Mouse (Mus musculus): Measurements from ENCODE around the gene Cacna2d2.

Gene Cacna2d2

GRCm38 (mm10) chr9:107540420-107540819 lies 141.0 kb downstream of the Cacna2d2 start:
- DNase-seq (ENCODE audit: low spot score in 2 of 2): no peak

GRCm38 (mm10) chr9:107541005-107541404 lies 141.6 kb downstream of the Cacna2d2 start:
- DNase-seq (ENCODE audit: low spot score in 2 of 2): no peak

- DNase-seq (ENCODE audit: low spot score in 2 of 2): peak; percentile 92
Observed at GRCm38 (mm10) chr9:107541474-107542351, 142.3 kb downstream of the Cacna2d2 start, which contains the start of the genes Cyb561d2 and Nprl2. TSS of gene Cyb561d2 (minus strand) at chr9:107542193. TSS of gene Nprl2 (plus strand) at chr9:107542226.

- no peak for DNase-seq (ENCODE audit: low spot score in 2 of 2)
Observed at GRCm38 (mm10) chr9:107542352-107542686, 142.9 kb downstream of the Cacna2d2 start.

GRCm38 (mm10) chr9:107542721-107543120 lies 143.3 kb downstream of the Cacna2d2 start:
- DNase-seq (ENCODE audit: low spot score in 2 of 2): no peak

GRCm38 (mm10) chr9:107543299-107543698 lies 143.9 kb downstream of the Cacna2d2 start:
- DNase-seq (ENCODE audit: low spot score in 2 of 2): no peak

- no peak for DNase-seq (ENCODE audit: low spot score in 2 of 2)
Observed at GRCm38 (mm10) chr9:107544196-107544700, 144.8 kb downstream of the Cacna2d2 start.

GRCm38 (mm10) chr9:107544729-107545128 lies 145.3 kb downstream of the Cacna2d2 start:
- DNase-seq (ENCODE audit: low spot score in 2 of 2): no peak

- no peak for DNase-seq (ENCODE audit: low spot score in 2 of 2)
Observed at GRCm38 (mm10) chr9:107545199-107545598, 145.8 kb downstream of the Cacna2d2 start.

GRCm38 (mm10) chr9:107545602-107546001 lies 146.2 kb downstream of the Cacna2d2 start:
- DNase-seq (ENCODE audit: low spot score in 2 of 2): no peak

- DNase-seq (ENCODE audit: low spot score in 2 of 2): peak; percentile 58 to 79
Observed at GRCm38 (mm10) chr9:107547026-107547425, 147.6 kb downstream of the Cacna2d2 start, which contains the start of gene Zmynd10. TSS of gene Zmynd10 (plus strand) at chr9:107547298.

GRCm38 (mm10) chr9:107547957-107548356 lies 148.5 kb downstream of the Cacna2d2 start:
- DNase-seq (ENCODE audit: low spot score in 2 of 2): no peak

- DNase-seq (ENCODE audit: low spot score in 2 of 2): no peak
Observed at GRCm38 (mm10) chr9:107548820-107549219, 149.4 kb downstream of the Cacna2d2 start.

- no peak for DNase-seq (ENCODE audit: low spot score in 2 of 2)
Observed at GRCm38 (mm10) chr9:107549297-107550074, 150.1 kb downstream of the Cacna2d2 start.

GRCm38 (mm10) chr9:107550491-107551116 lies 151.2 kb downstream of the Cacna2d2 start:
- DNase-seq (ENCODE audit: low spot score in 2 of 2): no peak

- peak; percentile 60 to 67 for DNase-seq (ENCODE audit: low spot score in 2 of 2)
Observed at GRCm38 (mm10) chr9:107551117-107551889, 151.9 kb downstream of the Cacna2d2 start, which contains the start of gene Rassf1. TSS of gene Rassf1 (plus strand) at chr9:107551555.

GRCm38 (mm10) chr9:107551890-107552355 lies 152.5 kb downstream of the Cacna2d2 start:
- DNase-seq (ENCODE audit: low spot score in 2 of 2): no peak

- no peak for DNase-seq (ENCODE audit: low spot score in 2 of 2)
Observed at GRCm38 (mm10) chr9:107552690-107553393, 153.4 kb downstream of the Cacna2d2 start.

GRCm38 (mm10) chr9:107553541-107554318 lies 154.3 kb downstream of the Cacna2d2 start:
- DNase-seq (ENCODE audit: low spot score in 2 of 2): no peak

All from urinary bladder, adult 18-20 months (tissue).